Mouse (Mus musculus) CH12.LX (cell line): ENCODE data around the gene Nell1. TPM values are rescaled to one million over a fixed set of nuclear protein-coding genes. Genes with fewer than 3 reads are reported as not detected.

Experiments
- DNase-seq: peaks from one replicate; pipeline ENCODE4 v3.0.0-alpha.2; 2013; ENCODE audit errors: extremely low read depth
- H3K27ac ChIP-seq: 2 replicates; pipeline ENCODE4 v1.5.1; 2012; ENCODE audit warnings: low read depth, mild to moderate bottlenecking, control low read depth, moderate library complexity; ENCODE audit not compliant: insufficient read depth
- H3K27me3 ChIP-seq: replicated peaks from 2 replicates; pipeline ENCODE3; 2012; ENCODE audit warnings: inconsistent platforms
- H3K36me3 ChIP-seq, 2 experiments: replicated peaks in 1 of 2; 2 replicates each; pipeline versions ENCODE3 to v1.6.1; 2012; ENCODE audit warnings: inconsistent platforms in 1 of 2, low read length in 1 of 2, mild to moderate bottlenecking in 1 of 2, mixed read lengths in 1 of 2, moderate library complexity in 1 of 2; ENCODE audit not compliant: control insufficient read depth in 1 of 2, insufficient read depth in 1 of 2
- H3K4me1 ChIP-seq, 2 experiments: 2 replicates each; pipeline ENCODE4 v1.6.1; 2012; ENCODE audit warnings: inconsistent platforms in 1 of 2, moderate library complexity in 1 of 2; ENCODE audit not compliant: insufficient read depth in 2 of 2, control insufficient read depth in 1 of 2
- H3K4me2 ChIP-seq: 2 replicates; pipeline ENCODE4 v1.6.1; 2012; ENCODE audit warnings: low read depth, mild to moderate bottlenecking, control low read depth; ENCODE audit not compliant: poor library complexity, insufficient read depth, severe bottlenecking
- H3K4me3 ChIP-seq, 3 experiments: fragments of 150-350 bp in 1 of 3; sonication (generic) in 1 of 3; replicated peaks in 1 of 3; 2 replicates each; pipeline versions ENCODE3 to v1.5.1; 2011 to 2012; ENCODE audit warnings: low read depth in 2 of 3, low read length in 2 of 3, mild to moderate bottlenecking in 2 of 3, moderate library complexity in 2 of 3, control low read depth in 1 of 3, improper control_type of control experiment in 1 of 3, inconsistent platforms in 1 of 3, mixed read lengths in 1 of 3; ENCODE audit not compliant: poor library complexity in 1 of 3
- H3K79me2 ChIP-seq: replicated peaks from 2 replicates; pipeline ENCODE4 v1.6.1; 2012; ENCODE audit warnings: mild to moderate bottlenecking, moderate library complexity; ENCODE audit not compliant: control insufficient read depth, poor library complexity, insufficient read depth, severe bottlenecking; ENCODE audit errors: extremely low read depth
- H3K9ac ChIP-seq: 2 replicates; pipeline ENCODE4 v1.6.1; 2012; ENCODE audit warnings: low read depth, mild to moderate bottlenecking, control low read depth, moderate library complexity; ENCODE audit not compliant: insufficient read depth
- H3K9me3 ChIP-seq: replicated peaks from 2 replicates; pipeline ENCODE3; 2012; ENCODE audit warnings: low read length, inconsistent platforms, mixed read lengths
- BHLHE40 ChIP-seq: IDR thresholded peaks from 2 replicates; pipeline ENCODE4 v1.6.1; 2011; ENCODE audit warnings: mild to moderate bottlenecking, low read depth, low read length, improper control_type of control experiment
- CHD1 ChIP-seq: IDR thresholded peaks from 2 replicates; pipeline ENCODE4 v1.6.1; 2012; ENCODE audit warnings: low read depth, low read length, improper control_type of control experiment, inconsistent platforms
- CHD2 ChIP-seq: IDR thresholded peaks from 2 replicates; pipeline ENCODE4 v1.6.1; 2011; ENCODE audit warnings: low read length, improper control_type of control experiment
- CTCF ChIP-seq, 2 experiments: IDR thresholded peaks in 1 of 2; conservative IDR thresholded peaks in 1 of 2; 2 replicates each; pipeline ENCODE4 v1.5.1; 2011 to 2012; ENCODE audit warnings: low read depth in 2 of 2, low read length in 2 of 2, improper control_type of control experiment in 1 of 2, inconsistent platforms in 1 of 2, mild to moderate bottlenecking in 1 of 2, moderate library complexity in 1 of 2
- EP300 ChIP-seq: IDR thresholded peaks from 2 replicates; pipeline ENCODE4 v1.6.1; 2011; ENCODE audit warnings: low read length, improper control_type of control experiment
- ETS1 ChIP-seq: conservative IDR thresholded peaks from 2 replicates; pipeline ENCODE4 v1.6.1; 2012; ENCODE audit warnings: low read depth, mild to moderate bottlenecking, inconsistent platforms, low read length, improper control_type of control experiment, moderate library complexity
- HCFC1 ChIP-seq: IDR thresholded peaks from 2 replicates; pipeline ENCODE4 v1.6.1; 2012; ENCODE audit warnings: low read depth, mild to moderate bottlenecking, inconsistent platforms, low read length, improper control_type of control experiment
- JUN ChIP-seq: IDR thresholded peaks from 2 replicates; pipeline ENCODE4 v1.6.1; 2011; ENCODE audit warnings: low read depth, mild to moderate bottlenecking, low read length, improper control_type of control experiment, moderate library complexity; ENCODE audit not compliant: insufficient read depth
- JUND ChIP-seq: conservative IDR thresholded peaks from 2 replicates; pipeline ENCODE4 v1.6.1; 2011; ENCODE audit warnings: low read depth, low read length, improper control_type of control experiment
- KAT2A ChIP-seq: IDR thresholded peaks from 2 replicates; pipeline ENCODE4 v1.6.1; 2012; ENCODE audit warnings: low read length, improper control_type of control experiment, inconsistent platforms; ENCODE audit not compliant: insufficient replicate concordance
- MAFK ChIP-seq: IDR thresholded peaks from 2 replicates; pipeline ENCODE4 v1.6.1; 2011; ENCODE audit warnings: low read length, improper control_type of control experiment; ENCODE audit not compliant: insufficient replicate concordance
- MAZ ChIP-seq: IDR thresholded peaks from 2 replicates; pipeline ENCODE4 v1.6.1; 2012; ENCODE audit warnings: low read depth, mild to moderate bottlenecking, inconsistent platforms, low read length, improper control_type of control experiment, moderate library complexity
- MEF2A ChIP-seq: IDR thresholded peaks from 2 replicates; pipeline ENCODE4 v1.6.1; 2014; ENCODE audit warnings: low read depth, mild to moderate bottlenecking, inconsistent platforms, low read length, improper control_type of control experiment, borderline replicate concordance
- MXI1 ChIP-seq: IDR thresholded peaks from 2 replicates; pipeline ENCODE4 v1.6.1; 2011; ENCODE audit warnings: mild to moderate bottlenecking, low read depth, low read length, improper control_type of control experiment
- MYC ChIP-seq: IDR thresholded peaks from 2 replicates; pipeline ENCODE4 v1.6.1; 2011; ENCODE audit warnings: low read depth, mild to moderate bottlenecking, improper control_type of control experiment, low read length
- NELFE ChIP-seq: IDR thresholded peaks from 2 replicates; pipeline ENCODE4 v1.6.1; 2011; ENCODE audit warnings: low read depth, low read length, improper control_type of control experiment
- PAX5 ChIP-seq: IDR thresholded peaks from 2 replicates; pipeline ENCODE4 v1.6.1; 2012; ENCODE audit warnings: low read length, inconsistent platforms, mixed read lengths
- SIN3A ChIP-seq: IDR thresholded peaks from 2 replicates; pipeline ENCODE4 v1.6.1; 2012; ENCODE audit warnings: low read length, improper control_type of control experiment, inconsistent platforms
- TBP ChIP-seq: conservative IDR thresholded peaks from 2 replicates; pipeline ENCODE4 v1.6.1; 2011; ENCODE audit warnings: low read depth, low read length, improper control_type of control experiment
- TCF12 ChIP-seq: IDR thresholded peaks from 2 replicates; pipeline ENCODE4 v1.6.1; 2014; ENCODE audit warnings: low read depth, mild to moderate bottlenecking, inconsistent platforms, low read length, improper control_type of control experiment
- USF1 ChIP-seq: IDR thresholded peaks from 2 replicates; pipeline ENCODE4 v1.6.1; 2014; ENCODE audit warnings: low read depth, mild to moderate bottlenecking, inconsistent platforms, low read length, improper control_type of control experiment
- USF2 ChIP-seq: conservative IDR thresholded peaks from 2 replicates; pipeline ENCODE4 v1.6.1; 2011; ENCODE audit warnings: low read depth, low read length, improper control_type of control experiment
- ZMIZ1 ChIP-seq: IDR thresholded peaks from 2 replicates; pipeline ENCODE4 v1.6.1; 2012; ENCODE audit warnings: low read depth, mild to moderate bottlenecking, inconsistent platforms, low read length, improper control_type of control experiment
- ZNF384 ChIP-seq: IDR thresholded peaks from 2 replicates; pipeline ENCODE4 v1.6.1; 2012; ENCODE audit warnings: low read depth, low read length, improper control_type of control experiment, inconsistent platforms
- dilution Hi-C: fragments of 300-500 bp; cut with MboI; formaldehyde crosslinking; loops from 2 replicates; pipeline ENCODE4 v1.14.3; 2020; ENCODE audit warnings: low sequenced_read_pairs; ENCODE audit not compliant: extremely low pct_unique_long_range_greater_than_20kb, extremely low pct_ligation_motif_present
- in situ Hi-C: fragments of 300-500 bp; cut with MboI; formaldehyde crosslinking; loops from 3 replicates; pipeline ENCODE4 v1.14.3; 2019; ENCODE audit warnings: low sequenced_read_pairs, low pct_ligation_motif_present, low pct_unique_long_range_greater_than_20kb, mixed read lengths
- polyA plus RNA-seq: library from polyadenylated mRNA; unstranded; fragments of >175 nt; gene quantifications from 2 replicates; pipeline ENCODE4 v1.2.1, GENCODE M21; 2012; ENCODE audit warnings: low read depth; ENCODE audit not compliant: insufficient read length
- total RNA-seq, 2 experiments: library from RNA; depleted of rRNA; stranded (reverse); fragments of 300-350 nt in 1 of 2; fragments of >200 nt in 1 of 2; gene quantifications; 2 replicates each; pipeline ENCODE4 v1.2.3; 2012 to 2014

The Nell1 gene
- total and polyA plus RNA-seq, 3 experiments: not detected

DNA sequence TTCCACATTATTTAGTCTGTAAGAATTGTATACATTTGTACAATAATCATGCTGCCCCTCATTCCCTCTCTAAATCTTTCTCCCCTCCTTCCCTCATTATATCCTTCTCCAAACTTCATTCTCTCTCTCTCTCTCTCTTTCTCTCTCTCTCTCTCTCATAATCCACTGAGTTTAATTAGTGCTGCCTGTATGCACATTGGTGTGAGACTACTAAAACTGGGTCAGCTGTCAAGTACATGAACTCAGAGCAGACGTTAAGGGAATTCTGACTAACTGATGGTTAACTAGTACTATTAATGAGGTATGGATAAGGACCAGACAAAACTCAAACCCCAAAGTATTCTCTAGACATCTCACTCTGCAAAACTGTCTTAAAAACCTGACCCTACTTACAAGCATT, 702.8 kb downstream of the Nell1 start:
- Histone ChIP-seq H3K27me3 (no peaks in the 10 kb centered on the region), H3K79me2 (no peaks in the 10 kb centered on the region), H3K36me3 (no peaks in the 10 kb centered on the region), H3K27ac (no peak overlapping the region), H3K4me1 (no peaks in the 10 kb centered on the region), H3K4me2 (no peak overlapping the region), H3K9ac (no peak overlapping the region), H3K4me3 (no peak overlapping the region), H3K9me3 (peaks cover 54% of the 10 kb centered on the region)
- TF ChIP-seq EP300 (no peak), ZMIZ1 (no peak), ZNF384 (no peak), TCF12 (no peak), HCFC1 (no peak), SIN3A (no peak), CTCF (conservative IDR thresholded peaks at IDR 0.05 in 1 of 2, IDR thresholded peaks at IDR 0.05 in 1 of 2; ENCODE audit: low read depth in 2 of 2, low read length in 2 of 2) (no peak), USF2 (no peak), NELFE (no peak), MAZ (no peak), KAT2A (no peak), MYC (no peak), USF1 (no peak), TBP (no peak), BHLHE40 (no peak), JUN (no peak), MXI1 (no peak), JUND (no peak), CHD1 (no peak)
- dilution Hi-C loops: no loop called here
- DNase-seq: no peak
- in situ Hi-C loops: no loop called here

- H3K27me3 ChIP-seq: no peaks in the 10 kb centered on the region
- H3K79me2 ChIP-seq: no peaks in the 10 kb centered on the region
- peaks cover 62% of the 10 kb centered on the region for H3K9me3 ChIP-seq
- no peak overlapping the region for H3K27ac ChIP-seq
- H3K4me3 ChIP-seq: no peak overlapping the region
- H3K9ac ChIP-seq: no peak overlapping the region
- in situ Hi-C loops (no loop called here), dilution Hi-C loops (no loop called here)
- no peaks in the 10 kb centered on the region for H3K36me3 ChIP-seq
- no peak for DNase-seq
- H3K4me1 ChIP-seq: no peaks in the 10 kb centered on the region
- TF ChIP-seq MXI1: no peak
- no peak for TF ChIP-seq ETS1
- no peak for TF ChIP-seq PAX5
- TF ChIP-seq MAZ: no peak
- TF ChIP-seq MYC: no peak
- TF ChIP-seq MAFK: no peak
- no peak for TF ChIP-seq SIN3A
- no peak for TF ChIP-seq MEF2A
- TF ChIP-seq CHD2: no peak
- no peak overlapping the region for H3K4me2 ChIP-seq
These were observed 711.7 kb downstream of the Nell1 start for GRCm38 (mm10) chr7:50686337-50686736.
